Mouse (Mus musculus) C2C12 (cell line): ENCODE measurements around the gene Klhl32. TPM values are rescaled to one million over a fixed set of nuclear protein-coding genes. Genes with fewer than 3 reads are reported as not detected.

Source experiments
- H3K27me3 ChIP-seq: one replicate; pipeline ENCODE4 v1.6.1; 2011; ENCODE audit not compliant: control insufficient read depth, insufficient read depth, insufficient read length
- H3K36me3 ChIP-seq: one replicate; pipeline ENCODE4 v1.6.1; 2011; ENCODE audit not compliant: control insufficient read depth, insufficient read depth
- H3K4me3 ChIP-seq: one replicate; pipeline ENCODE4 v1.5.1; 2011; ENCODE audit warnings: mild to moderate bottlenecking, control low read depth; ENCODE audit not compliant: poor library complexity, insufficient read depth, severe bottlenecking
- H3K79me2 ChIP-seq: one replicate; pipeline ENCODE4 v1.6.1; 2011; ENCODE audit not compliant: control insufficient read depth, insufficient read depth
- H3K79me3 ChIP-seq: one replicate; pipeline ENCODE4 v1.6.1; 2011; ENCODE audit warnings: low read depth, control low read depth
- H3ac ChIP-seq: one replicate; pipeline ENCODE3; 2011; ENCODE audit warnings: low read depth; ENCODE audit not compliant: control insufficient read depth, insufficient read length
- CEBPB ChIP-seq: IDR thresholded peaks from one replicate; pipeline ENCODE4 v1.6.1; 2011; ENCODE audit warnings: low read depth, mild to moderate bottlenecking, control low read depth, moderate library complexity
- CTCF ChIP-seq: IDR thresholded peaks from one replicate; pipeline ENCODE4 v1.5.1; 2011; ENCODE audit not compliant: control insufficient read depth, insufficient read depth, insufficient read length
- FOSL1 ChIP-seq: IDR thresholded peaks from one replicate; pipeline ENCODE4 v1.8.0; 2011; ENCODE audit warnings: mild to moderate bottlenecking, low read length; ENCODE audit not compliant: poor library complexity, insufficient read depth, severe bottlenecking
- MAX ChIP-seq: IDR thresholded peaks from one replicate; pipeline ENCODE4 v1.6.1; 2011; ENCODE audit warnings: mild to moderate bottlenecking, control low read depth
- MYOD1 ChIP-seq: IDR thresholded peaks from one replicate; pipeline ENCODE4 v1.6.1; 2011; ENCODE audit warnings: low read depth; ENCODE audit not compliant: control insufficient read depth, insufficient read length
- MYOG ChIP-seq: IDR thresholded peaks from one replicate; pipeline ENCODE4 v1.6.1; 2011; ENCODE audit not compliant: control insufficient read depth, insufficient read length; ENCODE audit errors: extremely low read depth
- USF1 ChIP-seq: IDR thresholded peaks from one replicate; pipeline ENCODE4 v1.6.1; 2011; ENCODE audit warnings: low read depth, mild to moderate bottlenecking, control low read depth, moderate library complexity
- polyA plus RNA-seq: library from polyadenylated mRNA; unstranded; fragments of >200 nt; fragmentation: generic; extraction: Trizol; gene quantifications from one replicate; pipeline ENCODE4 v1.2.1, GENCODE M21; 2012; ENCODE audit warnings: missing spikeins

The Klhl32 gene
- polyA plus RNA-seq, 1 experiment, result 0.06 TPM

- Histone ChIP-seq H3K27me3 (no peaks in the 10 kb centered on the region), H3K79me2 (no peaks in the 10 kb centered on the region), H3K79me3 (no peaks in the 10 kb centered on the region), H3ac (no peak overlapping the region), H3K4me3 (no peak overlapping the region), H3K36me3 (no peaks in the 10 kb centered on the region)
- TF ChIP-seq MYOG (no peak), USF1 (no peak), CEBPB (no peak), FOSL1 (no peak), MYOD1 (no peak), CTCF (no peak), MAX (no peak)
These were observed 50.5 kb downstream of the Klhl32 start for GRCm38 (mm10) chr4:24800345-24800936.

- no peaks in the 10 kb centered on the region for H3K79me3 ChIP-seq
- H3ac ChIP-seq, result no peak overlapping the region
- no peak overlapping the region for H3K4me3 ChIP-seq
- H3K36me3 ChIP-seq, result no peaks in the 10 kb centered on the region
- no peak for TF ChIP-seq CTCF
- TF ChIP-seq MYOD1, result no peak
- no peak for TF ChIP-seq USF1
- H3K27me3 ChIP-seq, result no peaks in the 10 kb centered on the region
- no peaks in the 10 kb centered on the region for H3K79me2 ChIP-seq
These were observed 51.9 kb downstream of the Klhl32 start for GRCm38 (mm10) chr4:24799037-24799436.

DNA sequence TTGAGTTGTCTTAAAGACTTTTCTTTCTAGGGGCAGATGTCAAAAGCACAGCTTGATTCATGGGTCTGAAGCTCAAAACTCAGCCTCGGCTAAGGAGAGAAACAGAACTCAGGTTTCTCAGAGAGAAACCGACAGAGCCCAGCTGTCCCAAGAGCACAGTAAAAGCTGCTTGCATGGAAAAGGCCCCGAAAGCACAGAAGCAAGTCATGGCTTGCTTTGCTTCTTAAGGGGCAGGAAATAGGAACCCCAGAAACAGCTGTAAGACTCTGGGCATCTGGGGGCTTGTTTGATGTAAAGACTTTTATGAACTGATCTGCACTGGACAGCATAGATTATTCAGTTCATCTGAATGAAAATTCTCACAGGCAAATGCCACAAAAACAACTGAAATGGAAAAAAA lies 53.1 kb downstream of the Klhl32 start:
- Histone ChIP-seq H3K79me3 (no peaks in the 10 kb centered on the region), H3K79me2 (no peaks in the 10 kb centered on the region), H3K36me3 (no peaks in the 10 kb centered on the region), H3K27me3 (no peaks in the 10 kb centered on the region), H3K4me3 (no peak overlapping the region), H3ac (no peak overlapping the region)
- no peak for TF ChIP-seq CTCF
- no peak for TF ChIP-seq MYOD1
- TF ChIP-seq FOSL1, result no peak
- no peak for TF ChIP-seq CEBPB
- no peak for TF ChIP-seq MAX
- TF ChIP-seq MYOG, result no peak
- TF ChIP-seq USF1, result no peak

- no peak for TF ChIP-seq CTCF
- TF ChIP-seq MYOD1, result no peak
- no peak for TF ChIP-seq MYOG
- TF ChIP-seq FOSL1, result no peak
- TF ChIP-seq USF1, result no peak
- TF ChIP-seq CEBPB, result no peak
- TF ChIP-seq MAX, result no peak
- Histone ChIP-seq H3K36me3 (no peaks in the 10 kb centered on the region), H3K27me3 (no peaks in the 10 kb centered on the region), H3ac (no peak overlapping the region), H3K79me3 (no peaks in the 10 kb centered on the region), H3K4me3 (no peak overlapping the region), H3K79me2 (no peaks in the 10 kb centered on the region)
These were observed 53.6 kb downstream of the Klhl32 start for GRCm38 (mm10) chr4:24797280-24797679.

DNA sequence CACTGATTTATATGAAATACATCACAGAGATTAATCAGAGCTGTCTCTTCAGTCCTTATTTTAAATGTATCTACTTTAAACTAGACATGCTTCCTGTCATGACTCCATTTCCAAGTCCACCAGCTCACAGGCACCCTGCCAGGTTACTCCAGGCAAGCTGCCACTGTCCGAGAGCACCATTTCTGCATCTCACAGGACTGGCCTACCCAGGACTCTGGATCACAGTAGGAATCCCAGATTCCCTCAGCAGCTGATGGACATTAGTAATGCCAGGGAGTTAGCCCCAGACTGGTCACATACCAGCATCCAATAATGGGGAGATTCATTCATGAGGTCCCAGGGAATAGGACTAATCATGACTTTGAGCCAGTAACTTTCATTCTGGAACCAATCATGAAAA lies 54.7 kb downstream of the Klhl32 start:
- Histone ChIP-seq H3K79me2 (no peaks in the 10 kb centered on the region), H3K79me3 (no peaks in the 10 kb centered on the region), H3K4me3 (no peak overlapping the region), H3K36me3 (no peaks in the 10 kb centered on the region), H3ac (no peak overlapping the region), H3K27me3 (no peaks in the 10 kb centered on the region)
- TF ChIP-seq CEBPB (no peak), MYOG (no peak), MYOD1 (no peak), FOSL1 (no peak), MAX (no peak), CTCF (no peak), USF1 (no peak)

GRCm38 (mm10) chr4:24795180-24795579 lies 55.7 kb downstream of the Klhl32 start:
- no peak for TF ChIP-seq FOSL1
- TF ChIP-seq MAX, result no peak
- TF ChIP-seq MYOG, result no peak
- no peak for TF ChIP-seq CEBPB
- no peak for TF ChIP-seq USF1
- no peak for TF ChIP-seq CTCF
- TF ChIP-seq MYOD1, result no peak
- Histone ChIP-seq H3K79me3 (no peaks in the 10 kb centered on the region), H3K27me3 (no peaks in the 10 kb centered on the region), H3K36me3 (no peaks in the 10 kb centered on the region), H3K79me2 (no peaks in the 10 kb centered on the region), H3ac (no peak overlapping the region), H3K4me3 (no peak overlapping the region)
